Mouse (Mus musculus): ENCODE measurements around the gene Atp5c1.

DNA sequence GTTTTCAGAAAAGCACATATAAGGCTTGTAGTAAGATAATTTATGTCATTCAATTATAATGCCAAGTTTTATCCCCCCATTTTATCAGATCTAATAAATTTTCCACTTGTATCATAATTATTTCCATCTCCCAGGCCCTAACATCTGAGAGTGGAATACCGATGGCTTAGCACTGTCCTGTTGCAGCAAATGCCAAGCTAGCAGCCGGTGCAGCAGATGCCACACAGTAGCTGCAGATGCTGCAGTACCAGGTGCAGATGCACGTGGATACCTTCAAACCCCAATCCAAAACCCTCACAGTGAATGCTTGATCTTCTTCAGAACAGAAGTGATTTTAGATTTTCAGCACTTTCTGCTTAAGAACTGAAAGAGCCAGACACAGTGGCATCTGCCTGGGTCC lies 45.3 kb downstream of the Atp5c1 start:
- TF ChIP-seq CTCF (IDR thresholded peaks at IDR 0.05; ENCODE audit: low read depth, low read length), result no peak
- no peak for TF ChIP-seq POLR2A (IDR thresholded peaks at IDR 0.05; ENCODE audit: borderline replicate concordance, low read depth, low read length)

All from bone marrow macrophage, adult 2 months (primary cell).